Mouse (Mus musculus) cerebral cortex, adult 2 months (tissue): ENCODE measurements around the gene Olfr455.

Experiments
- WGBS: fragments of 180-500 bp; shearing (Covaris S2); methylation state at CpG from one replicate; pipeline ENCODE4 v1.1.7; 2018; 5-methylcytosine and 5-hydroxymethylcytosine counted together

Olfr455 gene

GRCm38 (mm10) chr6:42547461-42547860, at the start of gene Olfr455:
Gene Olfr455, minus strand, starts transcription at chr6:42547587.
- WGBS, result 92% methylated on average over 4 of the region's 4 CpGs

GRCm38 (mm10) chr6:42593138-42593882, 45.9 kb upstream of the Olfr455 start:
- WGBS, result 72% methylated on average over 17 of the region's 17 CpGs

- WGBS, result 85% methylated on average over 5 of the region's 5 CpGs
These were observed 39.2 kb upstream of the Olfr455 start for GRCm38 (mm10) chr6:42586569-42586968.

GRCm38 (mm10) chr6:42583488-42583872, 36.1 kb upstream of the Olfr455 start:
- under 1% methylated on average over 7 of the region's 7 CpGs for WGBS

GRCm38 (mm10) chr6:42582741-42583487, 35.5 kb upstream of the Olfr455 start:
- WGBS, result 52% methylated on average over 9 of the region's 9 CpGs

GRCm38 (mm10) chr6:42578678-42579077, 31.3 kb upstream of the Olfr455 start:
- 67% methylated on average over 4 of the region's 4 CpGs for WGBS

GRCm38 (mm10) chr6:42577433-42577832, 30.0 kb upstream of the Olfr455 start:
- 97% methylated on average over 2 of the region's 2 CpGs for WGBS

GRCm38 (mm10) chr6:42568205-42568604, 20.8 kb upstream of the Olfr455 start:
- 54% methylated on average over 2 of the region's 2 CpGs for WGBS

- 88% methylated on average over 2 of the region's 2 CpGs for WGBS
These were observed 18.8 kb upstream of the Olfr455 start for GRCm38 (mm10) chr6:42566076-42566598.

GRCm38 (mm10) chr6:42562280-42562679, 14.9 kb upstream of the Olfr455 start:
- WGBS, result 66% methylated on average over 2 of the region's 2 CpGs

- 80% methylated on average over 5 of the region's 5 CpGs for WGBS
These were observed 13.5 kb upstream of the Olfr455 start for GRCm38 (mm10) chr6:42560885-42561284.

- WGBS, result 98% methylated on average over 14 of the region's 14 CpGs
These were observed 11.3 kb upstream of the Olfr455 start for GRCm38 (mm10) chr6:42558641-42559040.

- 95% methylated on average over 2 of the region's 2 CpGs for WGBS
These were observed 1.2 kb downstream of the Olfr455 start for GRCm38 (mm10) chr6:42546180-42546579.

GRCm38 (mm10) chr6:42545451-42545885, 1.9 kb downstream of the Olfr455 start:
- 59% methylated on average over 2 of the region's 2 CpGs for WGBS

- 55% methylated on average over 1 of the region's 1 CpGs for WGBS
These were observed 2.5 kb downstream of the Olfr455 start for GRCm38 (mm10) chr6:42544846-42545245.

- WGBS, result 48% methylated on average over 4 of the region's 4 CpGs
These were observed 5.1 kb downstream of the Olfr455 start for GRCm38 (mm10) chr6:42542036-42543031.

GRCm38 (mm10) chr6:42540681-42541080, 6.7 kb downstream of the Olfr455 start:
- 93% methylated on average over 1 of the region's 1 CpGs for WGBS

GRCm38 (mm10) chr6:42539711-42540110, 7.7 kb downstream of the Olfr455 start:
- WGBS, result 89% methylated on average over 1 of the region's 1 CpGs

GRCm38 (mm10) chr6:42513461-42513860, 33.9 kb downstream of the Olfr455 start:
- 81% methylated on average over 1 of the region's 1 CpGs for WGBS

GRCm38 (mm10) chr6:42503478-42503877, 43.9 kb downstream of the Olfr455 start:
- WGBS, result 67% methylated on average over 2 of the region's 2 CpGs

- WGBS, result 73% methylated on average over 1 of the region's 1 CpGs
These were observed 57.7 kb downstream of the Olfr455 start for GRCm38 (mm10) chr6:42489731-42490130.
